Mouse (Mus musculus) embryonic facial prominence, embryonic 12.5 days (tissue): ENCODE measurements around the gene Gm5105. TPM values are rescaled to one million over a fixed set of nuclear protein-coding genes. Genes with fewer than 3 reads are reported as not detected.

Experiments
- ATAC-seq: fragments of 200-750 bp; cut with Nextera tagmentation; 2 replicates; pipeline ENCODE4 v1.8.0; 2017; ENCODE audit not compliant: insufficient number of reproducible peaks, insufficient read depth, low FRiP score, low TSS enrichment
- H3K27ac ChIP-seq: fragments of 300-500 bp; sonication (generic); 2 replicates; pipeline ENCODE4 v1.5.1; 2016; ENCODE audit warnings: mild to moderate bottlenecking
- H3K27me3 ChIP-seq: fragments of 300-500 bp; sonication (generic); 2 replicates; pipeline ENCODE4 v1.6.1; 2016; ENCODE audit warnings: mild to moderate bottlenecking, moderate library complexity
- H3K36me3 ChIP-seq: fragments of 300-500 bp; sonication (generic); 2 replicates; pipeline ENCODE4 v1.6.1; 2016; ENCODE audit warnings: mild to moderate bottlenecking
- H3K4me1 ChIP-seq: fragments of 300-500 bp; sonication (generic); 2 replicates; pipeline ENCODE4 v1.6.1; 2016
- H3K4me2 ChIP-seq: fragments of 300-500 bp; sonication (generic); replicated peaks from 2 replicates; pipeline ENCODE4 v1.6.1; 2016; ENCODE audit warnings: mild to moderate bottlenecking, moderate library complexity
- H3K4me3 ChIP-seq: fragments of 300-500 bp; sonication (generic); 2 replicates; pipeline ENCODE4 v1.5.1; 2016; ENCODE audit warnings: mild to moderate bottlenecking
- H3K9ac ChIP-seq: fragments of 300-500 bp; sonication (generic); 2 replicates; pipeline ENCODE4 v1.6.1; 2016; ENCODE audit warnings: mild to moderate bottlenecking, moderate library complexity
- H3K9me3 ChIP-seq: fragments of 300-500 bp; sonication (generic); 2 replicates; pipeline ENCODE4 v1.6.1; 2016; ENCODE audit warnings: mild to moderate bottlenecking, moderate library complexity
- WGBS: fragments of 180-500 bp; shearing (Covaris S2); methylation state at CpG from one replicate; pipeline ENCODE4 v1.1.7; 2016; 5-methylcytosine and 5-hydroxymethylcytosine counted together
- polyA plus RNA-seq: library from polyadenylated mRNA; unstranded; fragments of >200 nt; fragmentation: Nextera tagmentation; extraction: Ambion mirVana; gene quantifications from 2 replicates; pipeline ENCODE4 v1.2.1, GENCODE M21; 2016

Gene Gm5105
- polyA plus RNA-seq, 1 experiment from 2014 or later: not detected

GRCm38 (mm10) chr3:138083896-138084295 is 16.7 kb upstream of the Gm5105 start:
- no peak for ATAC-seq
- H3K9ac ChIP-seq: no peak overlapping the region
- no peaks in the 10 kb centered on the region for H3K4me1 ChIP-seq
- H3K27me3 ChIP-seq: no peaks in the 10 kb centered on the region
- no peak overlapping the region for H3K27ac ChIP-seq
- no peak overlapping the region for H3K4me2 ChIP-seq
- H3K36me3 ChIP-seq: no peaks in the 10 kb centered on the region
- H3K4me3 ChIP-seq: no peak overlapping the region
- WGBS: 77% methylated on average over 4 of the region's 4 CpGs
- H3K9me3 ChIP-seq: no peaks in the 10 kb centered on the region

GRCm38 (mm10) chr3:138083073-138083637 is 16.0 kb upstream of the Gm5105 start:
- H3K9me3 ChIP-seq: no peaks in the 10 kb centered on the region
- no peaks in the 10 kb centered on the region for H3K4me1 ChIP-seq
- H3K36me3 ChIP-seq: no peaks in the 10 kb centered on the region
- H3K4me3 ChIP-seq: no peak overlapping the region
- no peaks in the 10 kb centered on the region for H3K27me3 ChIP-seq
- no peak for ATAC-seq
- no peak overlapping the region for H3K9ac ChIP-seq
- H3K4me2 ChIP-seq: no peak overlapping the region
- H3K27ac ChIP-seq: no peak overlapping the region
- WGBS: 86% methylated on average over 1 of the region's 1 CpGs

- Histone ChIP-seq H3K4me3 (no peak overlapping the region), H3K9me3 (no peaks in the 10 kb centered on the region), H3K4me2 (no peak overlapping the region), H3K27me3 (no peaks in the 10 kb centered on the region), H3K36me3 (no peaks in the 10 kb centered on the region), H3K27ac (no peak overlapping the region), H3K9ac (no peak overlapping the region), H3K4me1 (no peaks in the 10 kb centered on the region)
- 86% methylated on average over 1 of the region's 1 CpGs for WGBS
- ATAC-seq: no peak
Observed at GRCm38 (mm10) chr3:138078701-138079100, 11.5 kb upstream of the Gm5105 start.

- H3K27ac ChIP-seq: no peak overlapping the region
- WGBS: 57% methylated on average over 11 of the region's 11 CpGs
- no peak for ATAC-seq
Observed at GRCm38 (mm10) chr3:138077476-138078340, 10.5 kb upstream of the Gm5105 start.

DNA sequence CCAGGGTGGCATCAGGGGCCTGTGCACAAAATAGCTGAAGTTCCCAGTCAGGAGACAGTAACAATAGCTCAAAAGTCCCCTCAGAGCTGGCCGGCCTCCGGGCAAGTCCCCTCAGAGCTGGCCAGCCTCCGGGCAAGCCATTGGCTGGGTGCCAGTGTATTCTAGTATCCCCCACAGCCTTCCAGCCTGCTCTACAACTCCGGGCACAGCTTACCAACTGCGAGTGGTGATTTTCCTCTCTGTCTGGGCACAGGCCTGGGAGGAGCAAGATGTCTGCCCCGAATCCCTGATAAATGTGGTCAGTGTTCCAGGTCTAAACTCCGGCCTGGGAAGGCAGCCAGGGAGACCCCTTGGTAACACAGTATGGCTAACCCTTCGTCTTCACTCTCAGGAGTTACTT is 8.0 kb upstream of the Gm5105 start:
- ATAC-seq: peak; percentile 35; the same call in 1 of the 2 replicates
- Histone ChIP-seq H3K9ac (no peak overlapping the region), H3K4me3 (no peak overlapping the region), H3K4me1 (peaks cover 7% of the 10 kb centered on the region; the same call in 1 of the 2 replicates), H3K27me3 (no peaks in the 10 kb centered on the region), H3K27ac (no peak overlapping the region), H3K9me3 (no peaks in the 10 kb centered on the region), H3K36me3 (no peaks in the 10 kb centered on the region), H3K4me2 (no peak overlapping the region)
- 80% methylated on average over 8 of the region's 8 CpGs for WGBS

More at GRCm38 (mm10) chr3:138077476-138078340, 10.5 kb upstream of the Gm5105 start:
- H3K9me3 ChIP-seq: no peaks in the 10 kb centered on the region
- H3K36me3 ChIP-seq: no peaks in the 10 kb centered on the region
- H3K27me3 ChIP-seq: no peaks in the 10 kb centered on the region
- no peaks in the 10 kb centered on the region for H3K4me1 ChIP-seq
- no peak overlapping the region for H3K4me2 ChIP-seq
- H3K9ac ChIP-seq: no peak overlapping the region
- H3K4me3 ChIP-seq: no peak overlapping the region

DNA sequence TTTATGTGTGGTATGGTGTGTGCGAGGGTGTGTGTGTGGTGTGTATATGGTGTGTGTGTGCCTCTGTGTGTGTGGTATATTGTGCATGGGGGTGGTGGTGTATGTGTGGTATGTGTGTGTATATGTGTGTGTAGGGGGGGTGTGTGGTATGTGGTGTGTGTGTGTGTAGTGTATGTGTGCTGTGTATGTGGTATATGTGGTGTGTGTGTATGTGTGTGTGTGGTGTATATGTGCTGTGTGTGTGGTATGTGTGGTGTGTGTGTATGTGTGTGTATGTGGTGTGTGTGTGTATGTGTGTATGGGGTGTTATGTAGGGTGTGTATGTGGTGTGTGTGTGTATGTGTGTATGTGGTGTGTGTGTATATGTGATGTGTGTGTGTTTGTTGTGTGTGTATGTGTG is 7.0 kb upstream of the Gm5105 start:
- H3K4me1 ChIP-seq: peaks cover 10% of the 10 kb centered on the region
- no peaks in the 10 kb centered on the region for H3K9me3 ChIP-seq
- no peak overlapping the region for H3K4me3 ChIP-seq
- 95% methylated on average over 1 of the region's 1 CpGs for WGBS
- ATAC-seq: no peak
- no peak overlapping the region for H3K9ac ChIP-seq
- no peak overlapping the region for H3K27ac ChIP-seq
- no peak overlapping the region for H3K4me2 ChIP-seq
- H3K36me3 ChIP-seq: no peaks in the 10 kb centered on the region
- H3K27me3 ChIP-seq: no peaks in the 10 kb centered on the region

DNA sequence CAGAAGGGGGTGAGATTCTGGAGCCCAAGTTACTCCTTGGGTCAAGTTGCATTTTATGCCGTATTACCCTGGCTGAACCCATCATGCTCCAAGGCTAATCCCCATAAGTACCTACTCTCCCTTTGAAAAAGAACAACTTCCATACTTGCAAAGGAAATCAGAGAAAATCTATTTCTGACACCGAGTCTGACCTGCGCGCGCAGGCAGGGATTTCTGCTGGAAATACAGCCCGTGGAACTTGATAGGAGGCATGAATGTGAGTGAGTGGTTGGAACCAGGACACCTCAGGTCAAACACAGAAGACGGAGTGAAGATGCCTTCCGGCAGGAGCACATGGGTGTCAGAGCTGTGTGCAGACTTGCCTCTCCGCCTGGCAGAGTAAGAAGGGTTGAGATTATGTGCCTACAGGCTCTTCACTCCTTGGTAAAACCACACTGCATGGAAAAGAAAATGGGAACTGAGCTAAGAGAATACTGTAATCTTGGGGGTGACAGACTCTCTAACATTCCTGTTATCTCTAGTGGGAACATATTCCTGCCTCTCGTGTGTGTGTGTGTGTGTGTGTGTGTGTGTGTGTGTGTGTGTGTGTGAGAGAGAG is 4.4 kb upstream of the Gm5105 start:
- no peak for ATAC-seq
- H3K27me3 ChIP-seq: no peaks in the 10 kb centered on the region
- 55% methylated on average over 10 of the region's 10 CpGs for WGBS
- H3K4me3 ChIP-seq: no peak overlapping the region
- peaks cover 10% of the 10 kb centered on the region for H3K4me1 ChIP-seq
- no peak overlapping the region for H3K27ac ChIP-seq
- no peak overlapping the region for H3K9ac ChIP-seq
- no peaks in the 10 kb centered on the region for H3K9me3 ChIP-seq
- H3K36me3 ChIP-seq: no peaks in the 10 kb centered on the region
- no peak overlapping the region for H3K4me2 ChIP-seq

DNA sequence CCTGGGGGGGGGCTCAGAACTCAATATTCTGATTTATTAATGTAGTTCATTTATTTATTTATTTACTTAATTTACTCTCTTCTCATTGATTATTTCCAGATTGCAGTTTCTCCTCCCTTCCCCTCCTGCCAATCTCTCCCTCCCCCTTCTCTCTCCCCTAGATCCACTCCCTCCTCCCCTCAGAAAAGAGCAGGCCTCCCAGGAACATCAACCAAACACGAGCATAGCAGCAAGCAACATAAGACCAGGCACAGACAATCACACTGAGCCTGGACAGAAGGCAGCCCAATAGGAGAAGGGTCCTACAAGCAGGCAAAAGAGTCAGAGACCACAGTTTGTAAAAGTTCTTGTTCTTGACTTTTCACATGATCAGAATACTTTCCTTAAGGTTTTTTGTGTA is 3.8 kb upstream of the Gm5105 start:
- Histone ChIP-seq H3K9ac (no peak overlapping the region), H3K9me3 (no peaks in the 10 kb centered on the region), H3K27ac (no peak overlapping the region), H3K4me1 (peaks cover 13% of the 10 kb centered on the region), H3K27me3 (no peaks in the 10 kb centered on the region), H3K4me2 (no peak overlapping the region), H3K36me3 (no peaks in the 10 kb centered on the region), H3K4me3 (no peak overlapping the region)
- ATAC-seq: no peak
- WGBS: 14% methylated on average over 1 of the region's 1 CpGs

- Histone ChIP-seq H3K4me2 (no peak overlapping the region), H3K4me3 (no peak overlapping the region), H3K4me1 (peaks cover 18% of the 10 kb centered on the region), H3K9ac (no peak overlapping the region), H3K36me3 (no peaks in the 10 kb centered on the region), H3K27me3 (no peaks in the 10 kb centered on the region), H3K27ac (peak overlapping the region; percentile 20; the same call in 1 of the 2 replicates), H3K9me3 (no peaks in the 10 kb centered on the region)
- no peak for ATAC-seq
- WGBS: 71% methylated on average over 18 of the region's 18 CpGs
Observed at GRCm38 (mm10) chr3:138069756-138070511, 2.7 kb upstream of the Gm5105 start.

DNA sequence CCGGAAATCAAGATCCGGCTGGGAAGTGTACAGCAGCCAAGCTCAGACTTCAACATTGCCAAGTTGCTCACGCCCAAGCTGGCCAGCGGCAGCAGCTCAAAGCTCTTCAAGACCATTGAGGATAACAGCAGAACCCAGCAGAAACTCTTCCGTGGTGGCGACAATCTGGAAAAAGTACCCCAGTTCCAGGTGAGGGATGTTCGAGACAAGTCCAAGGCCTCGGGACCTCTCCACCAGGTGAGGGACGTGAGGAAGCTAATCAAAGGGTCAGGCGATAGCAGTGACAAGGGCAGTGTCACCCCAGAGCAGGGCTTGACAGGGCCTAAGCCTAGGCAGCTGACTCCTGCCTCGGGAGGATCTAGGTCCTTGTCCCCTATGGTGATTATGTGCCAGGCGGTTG is 915 bp upstream of the Gm5105 start:
- Histone ChIP-seq H3K9me3 (no peaks in the 10 kb centered on the region), H3K27me3 (no peaks in the 10 kb centered on the region), H3K4me1 (peaks cover 30% of the 10 kb centered on the region), H3K36me3 (no peaks in the 10 kb centered on the region), H3K4me2 (no peak overlapping the region), H3K9ac (no peak overlapping the region), H3K4me3 (no peak overlapping the region), H3K27ac (no peak overlapping the region)
- WGBS: 91% methylated on average over 12 of the region's 12 CpGs
- ATAC-seq: no peak

DNA sequence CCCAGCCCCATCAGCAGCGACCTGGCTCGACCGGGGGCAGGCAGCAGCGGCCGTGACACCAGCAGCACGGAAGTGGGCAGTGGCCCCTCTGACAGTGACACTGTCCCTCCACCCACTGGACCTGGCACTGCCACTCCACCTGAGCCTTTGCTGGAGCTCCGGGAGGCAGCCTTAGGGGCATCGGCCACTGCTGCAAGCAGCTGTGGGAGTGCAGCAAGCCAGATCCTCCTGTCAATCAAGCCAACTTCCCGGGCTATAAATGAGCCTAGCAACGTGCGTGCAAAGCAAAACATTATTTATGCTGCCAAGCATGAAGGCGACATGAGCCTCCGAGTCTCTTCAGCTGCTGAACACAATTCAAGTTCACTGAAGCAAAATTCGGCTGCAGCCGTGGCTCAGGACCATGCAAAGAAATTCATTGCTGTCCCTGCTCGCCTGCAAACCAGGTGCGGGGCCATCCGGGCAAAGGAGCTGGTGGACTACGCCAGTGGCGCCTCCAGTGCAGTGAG is 786 bp downstream of the Gm5105 start:
- Histone ChIP-seq H3K9me3 (no peaks in the 10 kb centered on the region), H3K27ac (no peak overlapping the region), H3K9ac (no peak overlapping the region), H3K4me2 (no peak overlapping the region), H3K4me1 (peaks cover 27% of the 10 kb centered on the region), H3K4me3 (no peak overlapping the region), H3K36me3 (no peaks in the 10 kb centered on the region), H3K27me3 (no peaks in the 10 kb centered on the region)
- ATAC-seq: no peak
- 77% methylated on average over 20 of the region's 20 CpGs for WGBS
